Mouse (Mus musculus): ENCODE data around the gene Sdf2.
"Not testable (repeated sequence)": the region's sequence is repeated elsewhere in the genome, so short reads cannot be mapped to it uniquely, and the experiment has no call there.

Sdf2 gene

DNA sequence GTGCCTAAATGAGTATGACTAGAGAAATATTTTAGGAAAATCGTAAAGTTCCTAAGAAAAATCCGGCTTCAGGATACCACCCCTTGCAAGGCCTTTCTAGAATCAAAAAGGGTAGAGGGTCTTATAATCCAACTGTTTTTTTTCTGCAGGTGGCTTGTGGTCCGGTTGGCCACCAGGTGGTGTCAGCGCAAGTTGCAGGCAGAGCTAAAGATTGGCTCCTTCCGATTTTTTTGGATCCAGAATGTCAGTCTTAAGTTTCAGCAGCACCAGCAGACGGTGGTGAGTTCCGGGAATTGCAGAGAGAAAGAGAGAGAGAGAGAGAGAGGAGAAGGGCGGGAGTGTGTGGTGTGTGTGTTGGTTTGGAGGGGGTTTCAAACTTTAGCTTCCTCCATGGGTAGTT is 17.0 kb downstream of the Sdf2 start:
- DNase-seq: peak; percentile 31

DNA sequence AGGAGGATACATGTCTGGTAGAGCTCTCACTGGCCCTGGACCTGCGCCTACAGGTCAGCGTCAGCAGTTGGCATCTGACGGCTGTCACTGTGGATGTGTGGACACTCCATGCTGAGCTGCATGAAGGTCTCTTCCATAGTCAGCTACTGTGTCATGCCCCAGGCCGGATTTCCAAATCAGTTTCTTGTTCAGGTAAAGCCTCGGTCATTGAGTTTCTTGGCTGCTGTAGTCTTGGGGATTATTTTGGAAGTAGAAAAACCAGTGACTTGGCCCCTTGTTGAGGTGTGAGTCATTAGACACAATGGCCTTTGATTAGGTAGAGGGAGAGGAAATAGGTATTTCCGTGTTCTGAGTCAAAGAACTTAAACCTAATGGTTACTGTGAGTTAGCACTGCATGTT is 20.0 kb downstream of the Sdf2 start:
- DNase-seq: no peak

DNA sequence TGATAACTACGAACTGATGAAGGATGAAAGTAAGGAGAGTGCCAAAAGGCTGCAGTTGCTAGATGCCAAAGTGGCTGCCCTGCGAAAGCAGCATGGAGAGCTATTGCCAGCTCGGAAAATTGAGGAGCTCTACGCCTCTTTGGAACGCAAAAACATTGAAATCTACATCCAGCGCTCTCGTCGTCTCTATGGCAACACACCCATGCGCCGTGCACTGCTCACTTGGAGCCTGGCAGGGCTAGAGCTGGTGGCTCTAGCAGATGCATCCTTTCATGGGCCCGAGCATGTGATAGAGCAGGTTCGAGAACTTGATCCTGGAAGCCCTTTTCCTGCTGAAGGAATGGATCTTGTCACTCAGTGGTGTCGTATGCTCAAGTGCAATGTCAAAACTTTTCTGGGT is 26.4 kb downstream of the Sdf2 start:
- no peak for DNase-seq

DNA sequence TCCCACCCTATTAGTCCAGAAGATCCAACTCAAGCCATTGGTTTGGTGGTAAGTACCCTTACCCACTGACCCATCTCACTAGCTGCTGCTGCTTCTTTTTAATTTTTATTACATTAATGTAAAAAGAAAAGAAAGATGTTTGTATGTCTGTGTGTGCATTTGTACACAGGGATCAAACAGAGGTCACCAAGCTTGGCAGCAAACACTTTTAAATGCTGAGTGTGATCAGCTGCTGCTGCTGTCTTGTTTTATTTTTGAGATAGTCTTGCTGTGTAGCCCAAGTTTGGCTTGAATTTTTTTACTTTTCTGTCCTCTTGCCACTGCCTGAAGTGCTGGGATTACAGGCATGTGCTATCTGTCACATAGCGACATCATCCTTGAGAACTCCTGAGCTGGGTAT is 30.1 kb downstream of the Sdf2 start:
- DNase-seq: no peak

DNA sequence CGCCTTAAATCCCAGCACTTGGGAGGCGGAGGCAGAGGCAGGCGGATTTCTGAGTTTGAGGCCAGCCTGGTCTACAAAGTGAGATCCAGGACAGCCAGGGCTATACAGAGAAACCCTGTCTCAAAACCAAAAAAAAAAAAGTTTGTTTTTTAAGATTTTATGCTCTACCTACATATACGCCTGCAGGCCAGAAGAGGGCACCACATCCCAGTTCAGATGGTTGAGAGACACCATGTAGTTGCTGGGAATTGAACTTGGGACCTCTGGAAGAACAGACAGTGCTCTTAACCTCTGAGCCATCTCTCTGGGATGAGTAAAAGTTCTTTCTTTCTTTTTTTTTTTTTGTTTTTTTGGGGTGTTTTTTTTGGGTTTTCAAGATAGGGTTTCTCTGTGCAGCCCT is 30.6 kb downstream of the Sdf2 start:
- not testable (repeated sequence) for DNase-seq

DNA sequence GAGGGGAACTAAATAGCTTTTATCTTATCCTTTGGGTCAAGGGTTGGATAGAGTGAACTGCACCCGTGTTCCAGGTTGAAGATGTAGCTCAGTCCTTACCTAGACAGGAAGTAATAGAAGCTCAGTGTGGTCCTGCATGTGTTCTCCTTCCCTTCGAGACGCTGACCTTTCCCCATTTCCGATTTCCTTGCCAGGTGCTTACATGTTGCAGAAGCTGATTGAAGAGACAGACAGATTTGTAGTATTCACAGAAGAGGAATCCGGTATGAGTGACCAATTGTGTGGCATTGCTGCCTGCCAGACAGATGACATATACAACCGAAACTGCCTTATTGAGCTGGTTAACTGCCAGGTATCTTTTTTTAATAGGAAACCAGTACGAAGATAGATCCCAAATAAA is 33.3 kb downstream of the Sdf2 start:
- no peak for DNase-seq

DNA sequence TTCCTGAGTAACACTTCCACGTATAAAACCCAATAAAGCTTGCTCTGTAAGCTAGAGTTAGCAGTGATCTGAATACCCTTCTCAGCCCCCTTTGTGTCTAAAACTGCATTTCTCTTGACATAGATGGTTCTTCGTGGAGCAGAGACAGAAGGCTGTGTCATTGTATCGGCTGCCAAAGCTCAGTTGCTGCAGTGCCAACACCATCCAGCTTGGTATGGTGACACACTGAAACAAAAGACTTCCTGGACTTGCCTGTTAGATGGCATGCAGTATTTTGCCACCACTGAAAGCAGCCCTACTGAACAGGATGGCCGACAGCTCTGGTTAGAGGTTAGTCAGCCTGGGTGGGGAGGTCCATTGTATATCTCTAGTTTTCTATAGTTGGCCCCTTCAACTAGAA is 34.0 kb downstream of the Sdf2 start:
- no peak for DNase-seq

DNA sequence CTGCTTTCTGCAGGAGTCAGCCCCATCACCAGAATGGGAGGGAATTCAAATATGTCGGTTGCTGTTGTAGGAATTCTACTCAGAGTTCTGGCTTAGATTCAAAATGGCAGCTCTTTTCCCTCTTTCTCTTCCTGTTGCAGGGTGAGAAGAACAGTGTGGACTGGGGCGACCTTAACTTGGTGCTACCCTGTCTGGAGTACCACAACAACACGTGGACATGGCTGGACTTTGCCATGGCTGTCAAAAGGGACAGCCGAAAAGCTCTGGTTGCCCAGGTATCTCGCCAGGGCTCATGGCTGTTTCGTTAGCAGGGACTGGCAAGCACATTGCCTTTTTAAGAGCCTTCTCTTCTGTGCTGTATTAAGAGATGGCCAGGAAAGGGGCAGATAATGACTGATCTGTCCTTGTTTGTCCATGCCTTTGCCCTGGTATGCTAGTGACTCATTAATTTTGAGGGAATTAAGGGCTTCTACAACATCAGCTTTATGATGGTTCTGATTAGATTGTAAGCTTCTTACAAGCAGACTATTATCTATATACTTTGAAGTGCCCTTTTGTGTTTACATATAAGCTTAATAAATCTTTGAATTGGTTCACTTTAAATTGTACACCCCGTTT is 43.7 kb downstream of the Sdf2 start:
- no peak for DNase-seq

DNA sequence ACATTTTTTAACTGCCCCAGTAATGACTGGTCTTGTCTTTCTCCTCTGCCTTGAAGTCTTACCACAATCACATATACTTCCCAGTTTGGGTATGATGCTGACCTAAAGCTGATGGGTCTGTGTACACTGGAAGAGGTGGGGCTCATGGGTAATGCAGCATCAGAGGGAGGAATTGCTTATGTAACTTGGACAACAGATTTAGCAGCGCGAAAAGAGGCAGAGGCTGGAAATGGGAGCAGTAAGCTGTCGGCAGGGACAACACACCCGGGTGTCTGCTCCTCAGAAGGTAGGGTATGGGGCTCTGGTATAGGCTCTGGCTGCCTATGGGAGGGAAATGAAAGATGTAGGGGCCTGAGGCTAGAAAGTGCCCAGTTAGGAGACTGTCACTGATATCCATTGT is 45.1 kb downstream of the Sdf2 start, which contains the start of gene BC030499:
Gene BC030499 (plus strand): TSS at position 188 of the 400 bp plus-strand sequence.
- no peak for DNase-seq

DNA sequence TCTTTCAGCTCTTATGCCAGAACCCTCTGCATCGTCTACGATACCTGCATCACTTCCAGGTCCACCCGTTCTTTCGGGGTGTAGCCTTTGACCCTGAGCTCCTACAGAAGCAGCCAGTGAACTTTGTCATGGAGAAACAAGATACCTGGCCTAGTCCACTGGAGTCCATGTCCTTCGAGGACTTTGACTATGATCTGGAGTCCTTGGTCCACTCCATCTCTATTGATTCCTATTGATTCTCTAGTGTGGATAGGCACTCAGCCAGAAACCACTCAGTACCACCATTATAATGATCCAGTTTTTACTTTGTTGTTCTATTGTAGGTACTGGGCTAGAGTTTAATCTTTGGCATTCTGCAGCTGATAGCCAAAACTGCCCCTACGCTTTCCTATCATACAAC is 49.0 kb downstream of the Sdf2 start:
- no peak for DNase-seq

DNA sequence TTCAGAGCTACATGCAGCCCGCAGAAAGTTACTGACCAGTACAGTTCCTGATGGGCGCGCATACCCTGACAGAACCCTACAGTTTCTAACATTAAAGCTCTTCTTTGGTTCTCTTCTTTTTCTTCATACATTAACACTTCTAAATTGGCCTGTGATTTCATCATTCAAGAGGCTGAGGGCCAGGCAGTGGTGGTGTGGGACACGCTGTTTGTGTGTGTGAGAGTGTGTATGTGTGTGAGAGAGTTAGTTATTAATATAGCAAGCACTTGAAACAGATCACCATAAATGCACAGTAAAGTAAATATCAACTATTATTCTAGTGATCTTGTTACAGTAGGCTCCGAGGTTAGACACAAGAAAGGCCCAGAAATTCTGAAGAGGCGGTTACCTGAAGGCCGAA is 55.4 kb downstream of the Sdf2 start:
- no peak for DNase-seq

DNA sequence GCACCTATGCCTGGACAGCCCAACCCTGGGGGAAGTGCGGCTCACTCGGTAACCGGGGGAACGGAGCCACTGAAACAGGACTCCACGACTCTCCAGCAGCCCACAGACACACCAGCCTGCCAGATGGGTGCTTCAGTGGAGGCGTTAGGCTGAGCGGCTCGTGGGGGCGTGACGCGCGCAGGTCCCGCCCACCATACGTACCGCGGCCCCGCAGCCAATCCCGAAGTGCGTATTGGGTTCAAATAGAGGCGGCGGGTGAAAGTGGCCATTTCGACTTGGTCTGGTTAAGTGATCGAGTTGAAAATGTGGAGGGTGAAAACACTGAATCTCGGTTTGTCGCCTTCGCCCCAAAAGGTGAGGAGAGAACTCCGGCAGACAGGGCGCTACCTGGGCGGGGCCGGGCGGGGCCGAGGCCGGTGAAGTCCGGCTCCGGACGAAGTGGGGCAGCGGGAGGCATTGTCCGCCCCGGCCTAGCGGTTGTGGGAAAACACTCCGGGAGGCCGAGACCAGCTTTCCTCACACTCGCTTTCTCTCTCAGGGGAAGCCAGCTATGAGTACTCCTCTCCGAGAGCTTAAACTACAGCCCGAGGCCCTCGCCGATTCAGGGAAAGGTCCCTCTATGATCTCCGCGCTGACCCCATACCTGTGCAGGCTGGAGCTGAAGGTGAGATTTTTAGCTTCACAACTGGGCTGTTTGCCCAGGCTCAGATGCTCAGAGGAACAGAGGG is 56.0 kb downstream of the Sdf2 start, which contains the start of gene Spag5:
Gene Spag5 (plus strand): TSS at position 173 of the 728 bp plus-strand sequence.
- peak; percentile 81 for DNase-seq
